Mouse (Mus musculus): ENCODE data around the gene Kank3. TPM values are rescaled to one million over a fixed set of nuclear protein-coding genes. Genes with fewer than 3 reads are reported as not detected.

Kank3 gene
- polyA plus RNA-seq (2015; fragmentation: Nextera tagmentation; extraction: Ambion mirVana), result 186 and 211 TPM in 2 replicates

GRCm38 (mm10) chr17:33810334-33811141 is at the start of gene Kank3:
TSS of gene Kank3 (plus strand) at chr17:33810519.
- peak within 1 kb of the TSS; percentile 81 for H3K4me2 ChIP-seq (replicated peaks; ENCODE audit: low read depth, low read length)

GRCm38 (mm10) chr17:33766389-33766788 is 43.9 kb upstream of the Kank3 start:
- 65% methylated on average over 3 of the region's 3 CpGs for WGBS
- no peak for ATAC-seq
- H3K4me3 ChIP-seq (ENCODE audit: low read depth, low read length), result no peak overlapping the region

More at GRCm38 (mm10) chr17:33810334-33811141, at the start of gene Kank3:
- ATAC-seq (peak; percentile 94), DNase-seq (ENCODE audit: low spot score) (peak; percentile 95)
- H3K4me3 ChIP-seq (ENCODE audit: low read depth, low read length), result peak within 1 kb of the TSS; percentile 76
- peak within 1 kb of the TSS; percentile 92 for H3K27ac ChIP-seq (ENCODE audit: low read length)
- peak within 1 kb of the TSS; percentile 75 for H3K9ac ChIP-seq (replicated peaks; ENCODE audit: low read depth)
- TF ChIP-seq CTCF (IDR thresholded peaks at IDR 0.05) (peak; percentile 13; the same call in 1 of the 2 replicates), EP300 (IDR thresholded peaks at IDR 0.05) (peak; percentile 86)
- H3K9me3 ChIP-seq (ENCODE audit: low read length), result no peaks in the 10 kb centered on the region
- H3K4me1 ChIP-seq (ENCODE audit: insufficient read depth, low read depth, low read length), result peaks cover 23% of the 10 kb centered on the region; the same call in 1 of the 2 replicates
- 0% methylated on average over 36 of the region's 36 CpGs for WGBS
- H3K27me3 ChIP-seq (replicated peaks; ENCODE audit: insufficient read depth, low read length), result no peaks in the 10 kb centered on the region
- no peaks in the 10 kb centered on the region for H3K36me3 ChIP-seq (ENCODE audit: insufficient read depth, low read length)

GRCm38 (mm10) chr17:33771617-33772016 is 38.7 kb upstream of the Kank3 start:
- Histone ChIP-seq H3K4me3 (ENCODE audit: low read depth, low read length) (no peak overlapping the region), H3K27ac (ENCODE audit: low read length) (no peak overlapping the region), H3K4me1 (ENCODE audit: insufficient read depth, low read depth, low read length) (no peaks in the 10 kb centered on the region; the same call in 1 of the 2 replicates), H3K27me3 (replicated peaks; ENCODE audit: insufficient read depth, low read length) (no peaks in the 10 kb centered on the region), H3K9me3 (ENCODE audit: low read length) (no peaks in the 10 kb centered on the region), H3K36me3 (ENCODE audit: insufficient read depth, low read length) (no peaks in the 10 kb centered on the region), H3K4me2 (replicated peaks; ENCODE audit: low read depth, low read length) (no peak overlapping the region), H3K9ac (replicated peaks; ENCODE audit: low read depth) (no peak overlapping the region)
- no peak for DNase-seq (ENCODE audit: low spot score)
- TF ChIP-seq CTCF (IDR thresholded peaks at IDR 0.05) (no peak), EP300 (IDR thresholded peaks at IDR 0.05) (no peak)
- WGBS, result 95% methylated on average over 4 of the region's 4 CpGs
- no peak for ATAC-seq

More at GRCm38 (mm10) chr17:33766389-33766788, 43.9 kb upstream of the Kank3 start:
- Histone ChIP-seq H3K9ac (replicated peaks; ENCODE audit: low read depth) (no peak overlapping the region), H3K36me3 (ENCODE audit: insufficient read depth, low read length) (no peaks in the 10 kb centered on the region), H3K4me2 (replicated peaks; ENCODE audit: low read depth, low read length) (no peak overlapping the region), H3K27ac (ENCODE audit: low read length) (no peak overlapping the region), H3K9me3 (ENCODE audit: low read length) (no peaks in the 10 kb centered on the region), H3K4me1 (ENCODE audit: insufficient read depth, low read depth, low read length) (no peaks in the 10 kb centered on the region), H3K27me3 (replicated peaks; ENCODE audit: insufficient read depth, low read length) (no peaks in the 10 kb centered on the region)
- no peak for DNase-seq (ENCODE audit: low spot score)
- TF ChIP-seq EP300 (IDR thresholded peaks at IDR 0.05) (no peak), CTCF (IDR thresholded peaks at IDR 0.05) (no peak)

- TF ChIP-seq EP300 (IDR thresholded peaks at IDR 0.05) (no peak), CTCF (IDR thresholded peaks at IDR 0.05) (no peak)
- Histone ChIP-seq H3K4me2 (replicated peaks; ENCODE audit: low read depth, low read length) (no peak overlapping the region), H3K9ac (replicated peaks; ENCODE audit: low read depth) (no peak overlapping the region), H3K27me3 (replicated peaks; ENCODE audit: insufficient read depth, low read length) (no peaks in the 10 kb centered on the region), H3K36me3 (ENCODE audit: insufficient read depth, low read length) (no peaks in the 10 kb centered on the region), H3K9me3 (ENCODE audit: low read length) (no peaks in the 10 kb centered on the region), H3K4me3 (ENCODE audit: low read depth, low read length) (no peak overlapping the region), H3K4me1 (ENCODE audit: insufficient read depth, low read depth, low read length) (no peaks in the 10 kb centered on the region; the same call in 1 of the 2 replicates), H3K27ac (ENCODE audit: low read length) (no peak overlapping the region)
- DNase-seq (ENCODE audit: low spot score) (no peak), ATAC-seq (no peak)
- WGBS, result 75% methylated on average over 6 of the region's 6 CpGs
These were observed 36.9 kb upstream of the Kank3 start for GRCm38 (mm10) chr17:33773426-33773825.

- 82% methylated on average over 6 of the region's 6 CpGs for WGBS
- Histone ChIP-seq H3K4me1 (ENCODE audit: insufficient read depth, low read depth, low read length) (peaks cover 4% of the 10 kb centered on the region; the same call in 1 of the 2 replicates), H3K36me3 (ENCODE audit: insufficient read depth, low read length) (no peaks in the 10 kb centered on the region), H3K4me3 (ENCODE audit: low read depth, low read length) (no peak overlapping the region), H3K27ac (ENCODE audit: low read length) (peak overlapping the region; percentile 47), H3K9ac (replicated peaks; ENCODE audit: low read depth) (no peak overlapping the region), H3K4me2 (replicated peaks; ENCODE audit: low read depth, low read length) (no peak overlapping the region), H3K27me3 (replicated peaks; ENCODE audit: insufficient read depth, low read length) (no peaks in the 10 kb centered on the region), H3K9me3 (ENCODE audit: low read length) (no peaks in the 10 kb centered on the region)
- DNase-seq (ENCODE audit: low spot score) (no peak), ATAC-seq (no peak)
- no peak for TF ChIP-seq CTCF (IDR thresholded peaks at IDR 0.05)
- TF ChIP-seq EP300 (IDR thresholded peaks at IDR 0.05), result no peak
These were observed 36.3 kb upstream of the Kank3 start for GRCm38 (mm10) chr17:33773871-33774572.

GRCm38 (mm10) chr17:33774573-33775155 is 35.7 kb upstream of the Kank3 start:
- H3K4me1 ChIP-seq (ENCODE audit: insufficient read depth, low read depth, low read length), result peaks cover 4% of the 10 kb centered on the region
- no peak overlapping the region for H3K9ac ChIP-seq (replicated peaks; ENCODE audit: low read depth)
- 77% methylated on average over 8 of the region's 8 CpGs for WGBS
- no peaks in the 10 kb centered on the region for H3K27me3 ChIP-seq (replicated peaks; ENCODE audit: insufficient read depth, low read length)
- no peaks in the 10 kb centered on the region for H3K9me3 ChIP-seq (ENCODE audit: low read length)
- no peak overlapping the region for H3K4me3 ChIP-seq (ENCODE audit: low read depth, low read length)
- DNase-seq (ENCODE audit: low spot score) (peak; percentile 43), ATAC-seq (no peak)
- peak overlapping the region; percentile 47; the same call in 1 of the 2 replicates for H3K27ac ChIP-seq (ENCODE audit: low read length)
- no peaks in the 10 kb centered on the region for H3K36me3 ChIP-seq (ENCODE audit: insufficient read depth, low read length)
- peak; percentile 89 for TF ChIP-seq EP300 (IDR thresholded peaks at IDR 0.05)
- no peak for TF ChIP-seq CTCF (IDR thresholded peaks at IDR 0.05)
- no peak overlapping the region for H3K4me2 ChIP-seq (replicated peaks; ENCODE audit: low read depth, low read length)

All from lung, postnatal 0 days (tissue).